Mouse (Mus musculus) stomach, postnatal 0 days (tissue): ENCODE measurements around the gene Lingo1.

Experiments
- CTCF ChIP-seq: IDR thresholded peaks from 2 replicates; pipeline ENCODE4 v1.5.1; 2016; ENCODE audit warnings: antibody characterized with exemption, low read depth, mild to moderate bottlenecking, moderate library complexity
- EP300 ChIP-seq: optimal IDR thresholded peaks from 2 replicates; pipeline ENCODE3; 2016; ENCODE audit warnings: antibody characterized with exemption

DNA sequence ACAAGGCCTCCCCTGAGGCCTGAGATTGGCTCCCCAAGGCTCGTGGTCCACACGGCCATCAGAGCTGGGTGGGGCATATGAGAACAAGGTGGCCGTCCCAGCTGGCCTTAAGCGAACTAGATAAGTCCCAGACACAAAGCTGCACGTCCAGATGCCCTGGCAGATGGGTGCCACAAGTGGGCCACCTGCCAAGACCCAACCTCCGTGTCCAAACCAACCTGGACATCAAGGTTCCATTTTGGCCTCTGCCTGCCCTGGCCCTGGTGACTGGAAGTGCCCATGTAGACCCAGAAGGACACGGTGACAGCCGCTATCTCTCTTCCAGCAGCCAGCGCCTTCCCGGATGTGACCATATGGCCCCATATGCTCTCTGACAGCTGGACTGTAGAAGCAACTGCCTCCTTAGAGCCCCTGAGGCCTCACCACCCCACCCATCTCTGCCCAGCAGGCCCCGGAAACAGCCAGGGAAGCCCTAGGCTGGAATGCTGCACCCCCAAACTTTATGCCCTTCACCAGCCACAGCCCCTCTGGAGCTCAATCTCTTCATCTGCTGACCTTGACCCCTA is 4.5 kb downstream of the Lingo1 start:
- TF ChIP-seq EP300 (no peak), CTCF (no peak)
